Mouse (Mus musculus) myocyte (in vitro differentiated cells): ENCODE measurements at regions not wholly inside any gene's neighbourhood (a gene's known extent, or its start where the extent isn't known, plus 50 kb on each side); places are given as distances from the start of the nearest gene placed in this dataset.

Source experiments
- H3K27me3 ChIP-seq: one replicate; pipeline ENCODE4 v1.6.1; 2011; ENCODE audit not compliant: control insufficient read depth, insufficient read depth, insufficient read length
- H3K36me3 ChIP-seq: one replicate; pipeline ENCODE4 v1.6.1; 2011; ENCODE audit not compliant: control insufficient read depth, insufficient read depth
- H3K4me2 ChIP-seq: one replicate; pipeline ENCODE4 v1.6.1; 2011; ENCODE audit warnings: low read depth, control low read depth
- H3K4me3 ChIP-seq: one replicate; pipeline ENCODE4 v1.5.1; 2011; ENCODE audit warnings: mild to moderate bottlenecking, control low read depth, moderate library complexity
- H3K79me2 ChIP-seq: one replicate; pipeline ENCODE4 v1.6.1; 2011; ENCODE audit not compliant: control insufficient read depth, insufficient read depth
- H3ac ChIP-seq: one replicate; pipeline ENCODE4 v1.6.1; 2011; ENCODE audit not compliant: control insufficient read depth, insufficient read length
- CEBPB ChIP-seq: IDR thresholded peaks from 2 replicates; pipeline ENCODE4 v1.6.1; 2011; ENCODE audit warnings: mild to moderate bottlenecking, moderate library complexity; ENCODE audit not compliant: poor library complexity, insufficient read depth, severe bottlenecking
- E2F4 ChIP-seq: IDR thresholded peaks from one replicate; pipeline ENCODE4 v1.6.1; 2011; ENCODE audit warnings: mild to moderate bottlenecking, control low read depth, moderate library complexity; ENCODE audit not compliant: insufficient read depth
- MAX ChIP-seq: IDR thresholded peaks from one replicate; pipeline ENCODE4 v1.6.1; 2011; ENCODE audit warnings: low read depth, mild to moderate bottlenecking, control low read depth
- MYOD1 ChIP-seq, 3 experiments: IDR thresholded peaks; one replicate each; pipeline ENCODE4 v1.6.1; 2011; ENCODE audit warnings: control low read depth in 2 of 3, low read depth in 2 of 3, mild to moderate bottlenecking in 2 of 3, moderate library complexity in 1 of 3; ENCODE audit not compliant: insufficient read length in 2 of 3, control insufficient read depth in 1 of 3
- MYOG ChIP-seq, 3 experiments: IDR thresholded peaks; one replicate each; pipeline ENCODE4 v1.6.1; 2011; ENCODE audit warnings: control low read depth in 2 of 3, low read depth in 2 of 3, mild to moderate bottlenecking in 2 of 3; ENCODE audit not compliant: insufficient read length in 2 of 3, control insufficient read depth in 1 of 3, insufficient read depth in 1 of 3
- POLR2A ChIP-seq: IDR thresholded peaks from one replicate; pipeline ENCODE4 v1.6.1; 2011; ENCODE audit warnings: low read depth, mild to moderate bottlenecking, control low read depth, moderate library complexity; ENCODE audit not compliant: insufficient read length
- POLR2AphosphoS2 ChIP-seq: IDR thresholded peaks from one replicate; pipeline ENCODE4 v1.6.1; 2011; ENCODE audit warnings: low read depth, control low read depth; ENCODE audit not compliant: insufficient read length
- REST ChIP-seq: IDR thresholded peaks from one replicate; pipeline ENCODE4 v1.6.1; 2011; ENCODE audit warnings: mild to moderate bottlenecking, control low read depth, moderate library complexity; ENCODE audit not compliant: insufficient read depth, insufficient read length
- SRF ChIP-seq: IDR thresholded peaks from one replicate; pipeline ENCODE4 v1.6.1; 2011; ENCODE audit warnings: low read depth; ENCODE audit not compliant: control insufficient read depth, insufficient read length
- TCF12 ChIP-seq: IDR thresholded peaks from one replicate; pipeline ENCODE4 v1.6.1; 2011; ENCODE audit warnings: mild to moderate bottlenecking, control low read depth; ENCODE audit not compliant: poor library complexity, insufficient read depth, severe bottlenecking
- TCF3 ChIP-seq: IDR thresholded peaks from one replicate; pipeline ENCODE4 v1.6.1; 2011; ENCODE audit warnings: low read depth, control low read depth; ENCODE audit not compliant: insufficient read length
- USF1 ChIP-seq: IDR thresholded peaks from one replicate; pipeline ENCODE4 v1.6.1; 2011; ENCODE audit warnings: low read depth, mild to moderate bottlenecking, control low read depth, moderate library complexity

DNA sequence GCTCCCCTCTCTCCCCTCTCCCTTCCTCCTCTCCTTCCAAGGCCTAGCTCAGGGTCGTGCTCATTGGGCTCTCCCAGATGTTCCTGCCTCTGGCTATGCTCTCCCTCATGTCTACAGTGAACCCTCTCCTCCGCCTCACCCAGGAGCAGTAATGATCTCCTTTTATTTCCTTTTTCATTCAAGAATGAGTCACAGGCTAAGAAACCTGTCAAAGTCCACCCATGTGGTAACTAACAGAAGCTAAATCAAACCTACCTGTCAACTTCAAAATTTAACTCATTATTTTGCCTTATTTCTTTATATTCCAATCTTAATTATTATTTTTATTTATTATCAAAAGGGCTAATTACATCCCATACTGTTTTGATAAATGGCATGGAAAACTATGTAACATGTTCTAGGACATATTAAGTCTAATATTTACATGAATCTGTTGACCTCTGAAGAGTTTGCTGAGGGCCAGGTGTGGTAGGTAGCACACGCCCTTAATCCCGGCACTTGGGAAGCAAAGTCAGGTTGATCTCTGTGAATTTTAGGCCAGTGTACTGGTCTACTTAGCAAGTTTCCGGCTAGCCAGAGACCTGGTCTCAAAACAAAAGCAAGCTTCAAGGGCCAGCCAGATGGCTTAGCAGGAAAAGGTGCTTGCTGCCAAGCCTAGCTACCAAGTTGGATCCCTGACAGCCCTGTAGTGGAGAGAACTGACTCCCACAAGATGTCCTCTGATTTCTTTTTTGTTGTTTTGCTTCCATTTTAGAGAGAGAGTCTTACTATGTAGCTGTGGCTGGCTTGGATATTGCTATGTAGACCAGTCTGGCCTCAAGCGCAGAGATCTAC lies 51.9 kb upstream of the Slc16a1 start:
- no peaks in the 10 kb centered on the region for H3K79me2 ChIP-seq
- no peak overlapping the region for H3ac ChIP-seq
- H3K27me3 ChIP-seq, result no peaks in the 10 kb centered on the region
- no peak overlapping the region for H3K4me2 ChIP-seq
- TF ChIP-seq REST (no peak), TCF3 (no peak), MAX (no peak), USF1 (no peak), SRF (no peak), E2F4 (no peak), CEBPB (no peak), POLR2AphosphoS2 (no peak), MYOG (IDR thresholded peaks at IDR 0.05; ENCODE audit: control insufficient read depth in 1 of 3, insufficient read depth in 1 of 3, insufficient read length in 2 of 3, low read depth in 2 of 3) (no peak), MYOD1 (IDR thresholded peaks at IDR 0.05; ENCODE audit: control insufficient read depth in 1 of 3, insufficient read length in 2 of 3, low read depth in 2 of 3) (no peak), POLR2A (no peak)
- no peaks in the 10 kb centered on the region for H3K36me3 ChIP-seq
- no peak overlapping the region for H3K4me3 ChIP-seq

DNA sequence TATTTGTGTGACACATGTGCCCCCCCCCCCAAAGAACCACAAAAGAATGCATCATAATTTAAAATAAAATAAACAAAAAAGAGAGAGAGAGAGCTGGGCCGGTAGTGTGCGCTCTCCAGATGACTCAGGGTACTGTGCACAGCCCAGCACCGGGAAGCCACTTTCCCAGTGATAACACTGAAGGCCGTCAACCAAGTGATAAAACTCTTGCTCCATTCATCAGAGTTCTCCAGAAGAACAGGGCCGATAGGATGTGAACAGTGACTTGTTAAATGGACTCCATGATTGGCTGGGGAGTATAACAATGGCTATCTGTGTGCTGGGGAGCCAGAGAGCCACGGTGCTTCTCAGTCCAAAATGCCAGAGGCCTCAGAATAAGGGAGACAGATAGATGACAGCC lies 53.2 kb upstream of the Slc16a1 start:
- Histone ChIP-seq H3K79me2 (no peaks in the 10 kb centered on the region), H3K36me3 (no peaks in the 10 kb centered on the region), H3K4me3 (no peak overlapping the region), H3ac (no peak overlapping the region), H3K27me3 (no peaks in the 10 kb centered on the region), H3K4me2 (no peak overlapping the region)
- TF ChIP-seq MYOG (IDR thresholded peaks at IDR 0.05; ENCODE audit: control insufficient read depth in 1 of 3, insufficient read depth in 1 of 3, insufficient read length in 2 of 3, low read depth in 2 of 3) (no peak), TCF3 (no peak), REST (no peak), POLR2A (no peak), SRF (no peak), TCF12 (no peak), CEBPB (no peak)

- H3ac ChIP-seq, result no peak overlapping the region
- H3K36me3 ChIP-seq, result no peaks in the 10 kb centered on the region
- H3K79me2 ChIP-seq, result no peaks in the 10 kb centered on the region
- TF ChIP-seq SRF (no peak), POLR2AphosphoS2 (no peak), USF1 (no peak), POLR2A (no peak), MYOD1 (IDR thresholded peaks at IDR 0.05; ENCODE audit: control insufficient read depth in 1 of 3, insufficient read length in 2 of 3, low read depth in 2 of 3) (no peak), MYOG (IDR thresholded peaks at IDR 0.05; ENCODE audit: control insufficient read depth in 1 of 3, insufficient read depth in 1 of 3, insufficient read length in 2 of 3, low read depth in 2 of 3) (no peak), REST (no peak), TCF3 (no peak), TCF12 (no peak), E2F4 (no peak), MAX (no peak), CEBPB (no peak)
- no peak overlapping the region for H3K4me2 ChIP-seq
- no peak overlapping the region for H3K4me3 ChIP-seq
- no peaks in the 10 kb centered on the region for H3K27me3 ChIP-seq
These were observed 55.2 kb upstream of the Slc16a1 start for GRCm38 (mm10) chr3:104583236-104583635.

- no peaks in the 10 kb centered on the region for H3K79me2 ChIP-seq
- no peaks in the 10 kb centered on the region for H3K36me3 ChIP-seq
- H3K27me3 ChIP-seq, result no peaks in the 10 kb centered on the region
- H3ac ChIP-seq, result no peak overlapping the region
- H3K4me3 ChIP-seq, result no peak overlapping the region
- TF ChIP-seq SRF, result no peak
- TF ChIP-seq TCF3, result no peak
- TF ChIP-seq USF1, result no peak
- no peak for TF ChIP-seq CEBPB
- no peak for TF ChIP-seq REST
- no peak for TF ChIP-seq E2F4
- TF ChIP-seq POLR2AphosphoS2, result no peak
- no peak for TF ChIP-seq MYOG (IDR thresholded peaks at IDR 0.05; ENCODE audit: control insufficient read depth in 1 of 3, insufficient read depth in 1 of 3, insufficient read length in 2 of 3, low read depth in 2 of 3)
- TF ChIP-seq POLR2A, result no peak
- no peak for TF ChIP-seq TCF12
- TF ChIP-seq MAX, result no peak
- H3K4me2 ChIP-seq, result no peak overlapping the region
These were observed 55.9 kb upstream of the Slc16a1 start for GRCm38 (mm10) chr3:104582521-104582920.

DNA sequence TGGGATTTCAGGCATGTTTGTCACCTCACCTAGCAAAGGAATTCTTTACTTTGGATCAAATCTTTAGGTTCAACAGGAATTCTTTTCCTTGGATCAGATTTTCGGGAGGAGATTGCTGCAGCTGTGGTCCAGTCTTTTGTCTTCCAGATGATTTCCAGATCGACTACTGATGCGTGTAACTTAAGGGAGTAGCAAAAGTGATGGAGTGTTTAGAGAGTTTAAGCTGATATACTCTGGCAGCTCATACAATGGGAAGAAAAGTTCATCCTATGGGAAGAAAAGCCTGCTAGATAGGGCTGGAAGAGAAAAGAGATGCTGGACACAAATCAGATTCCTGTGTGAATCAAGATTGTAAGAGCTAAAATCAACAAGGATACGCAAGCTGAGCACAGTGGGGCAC lies 59.3 kb upstream of the Slc16a1 start:
- no peak overlapping the region for H3ac ChIP-seq
- H3K79me2 ChIP-seq, result no peaks in the 10 kb centered on the region
- TF ChIP-seq POLR2A, result no peak
- TF ChIP-seq SRF, result no peak
- no peak for TF ChIP-seq REST
- TF ChIP-seq USF1, result no peak
- TF ChIP-seq MAX, result no peak
- TF ChIP-seq CEBPB, result no peak
- TF ChIP-seq MYOG (IDR thresholded peaks at IDR 0.05; ENCODE audit: control insufficient read depth in 1 of 3, insufficient read depth in 1 of 3, insufficient read length in 2 of 3, low read depth in 2 of 3), result no peak
- TF ChIP-seq E2F4, result no peak
- no peaks in the 10 kb centered on the region for H3K36me3 ChIP-seq
- H3K27me3 ChIP-seq, result no peaks in the 10 kb centered on the region
- H3K4me3 ChIP-seq, result no peak overlapping the region
- no peak overlapping the region for H3K4me2 ChIP-seq
